Mouse (Mus musculus): ENCODE data around the gene Taar2.

- TF ChIP-seq CHD2 (IDR thresholded peaks at IDR 0.05; ENCODE audit: low read depth, low read length): no peak
- no peak for TF ChIP-seq ZC3H11A (IDR thresholded peaks at IDR 0.05; ENCODE audit: borderline replicate concordance, low read depth, low read length)
- TF ChIP-seq ZNF384 (IDR thresholded peaks at IDR 0.05; ENCODE audit: low read depth, low read length): no peak
- no peak for TF ChIP-seq MAFK (IDR thresholded peaks at IDR 0.05; ENCODE audit: insufficient read depth, low read depth, low read length)
These were observed 32.9 kb downstream of the Taar2 start for GRCm38 (mm10) chr10:23971256-23971655.
